Mouse (Mus musculus): ENCODE data around the gene Dapk1.

Gene Dapk1

GRCm38 (mm10) chr13:60737632-60738324 lies 136.0 kb downstream of the Dapk1 start:
- DNase-seq (ENCODE audit: low spot score in 2 of 2): no peak

DNA sequence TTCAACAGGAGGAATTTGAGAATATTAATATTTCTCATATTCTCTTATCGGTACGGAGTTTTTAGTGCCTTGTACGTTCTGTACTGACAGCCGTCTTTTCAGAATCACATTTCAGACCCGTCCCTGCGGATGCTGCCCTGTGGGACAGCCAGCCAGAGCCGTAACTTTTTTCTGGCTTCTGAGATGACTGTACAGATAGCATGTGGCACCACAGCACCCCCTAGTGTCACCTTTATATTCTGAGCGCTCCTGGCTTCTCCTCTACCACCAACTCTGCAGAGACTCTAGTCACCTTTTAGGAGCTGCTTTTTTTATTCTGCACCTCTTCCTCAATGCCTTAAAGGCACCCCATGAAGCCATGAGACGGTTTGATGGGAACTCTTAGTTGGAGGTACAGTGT lies 136.7 kb downstream of the Dapk1 start:
- peak; percentile 57 to 79 for DNase-seq (ENCODE audit: low spot score in 2 of 2)

DNA sequence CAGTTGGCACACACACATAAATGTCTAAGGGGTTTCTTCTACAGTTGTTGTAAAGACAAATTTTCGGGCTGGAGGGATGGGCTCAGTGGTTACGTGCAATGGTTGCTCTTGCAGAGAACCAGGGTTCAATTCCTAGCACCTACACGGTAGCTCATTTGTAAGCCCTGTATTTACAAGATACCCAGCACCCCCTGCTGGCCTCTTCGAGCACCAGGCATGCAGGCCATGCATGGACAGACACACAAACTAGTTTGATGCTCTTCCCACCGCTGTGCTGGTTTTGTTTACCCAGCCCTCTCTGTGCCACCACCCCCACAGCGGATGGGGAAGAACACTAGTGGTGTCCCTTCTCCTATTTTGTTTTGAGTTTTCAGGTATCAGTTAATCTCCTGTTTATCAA lies 138.5 kb downstream of the Dapk1 start:
- no peak for DNase-seq (ENCODE audit: low spot score in 2 of 2)

DNA sequence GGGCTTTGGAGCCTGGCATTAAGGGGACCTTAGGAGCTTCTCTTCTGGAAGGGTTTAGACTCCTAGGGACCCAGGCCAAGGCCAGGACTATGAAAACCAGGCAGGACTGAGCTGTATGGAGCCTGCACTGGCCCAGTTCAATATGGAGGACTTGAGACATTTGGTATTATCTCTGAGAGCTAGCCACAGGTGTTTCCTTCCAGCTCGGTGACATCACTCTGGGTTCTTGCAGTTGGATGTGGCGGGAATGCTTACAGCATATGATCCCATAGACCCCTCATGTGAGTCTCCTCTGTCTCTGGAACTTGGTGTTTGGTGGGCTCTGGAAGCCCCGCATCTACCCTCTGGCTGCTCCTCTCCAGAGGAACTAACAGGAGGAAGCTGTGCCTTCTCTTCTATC lies 140.9 kb downstream of the Dapk1 start:
- no peak for DNase-seq (ENCODE audit: low spot score in 2 of 2)

DNA sequence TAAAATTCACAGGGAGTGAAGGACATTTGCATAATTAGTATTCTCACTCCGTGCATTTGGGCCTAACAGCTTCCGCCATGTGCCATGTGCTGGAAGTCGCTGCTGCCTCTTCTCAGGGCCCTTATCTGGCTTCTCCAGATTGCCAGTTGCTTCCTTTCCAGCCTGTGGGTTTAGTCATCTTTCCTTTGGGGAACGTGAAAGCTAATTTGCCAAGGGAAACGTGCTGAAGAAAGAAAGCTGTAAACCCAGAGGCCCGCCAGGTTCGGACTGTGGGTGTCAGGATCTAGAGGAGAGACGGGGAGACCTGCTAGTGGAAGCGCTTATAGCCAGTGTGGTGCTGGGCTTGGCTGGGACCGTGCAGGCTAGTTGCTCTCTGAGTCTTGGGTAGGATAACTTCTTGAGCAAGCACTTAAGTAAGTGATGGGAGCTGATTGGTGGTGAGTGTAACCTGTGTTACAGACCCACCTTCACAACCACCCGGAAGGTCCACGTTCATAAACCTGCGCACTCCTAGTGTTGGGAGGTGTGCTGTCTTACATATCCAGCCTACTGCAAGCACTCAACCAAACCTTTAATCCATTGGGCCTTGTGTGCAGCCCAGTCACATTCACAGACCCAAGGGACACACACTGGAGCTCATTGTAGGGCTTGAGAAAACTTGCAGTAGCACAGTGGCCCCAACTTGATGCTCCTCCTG lies 141.8 kb downstream of the Dapk1 start:
- DNase-seq (ENCODE audit: low spot score in 2 of 2): no peak

GRCm38 (mm10) chr13:60744078-60744460 lies 142.3 kb downstream of the Dapk1 start:
- DNase-seq (ENCODE audit: low spot score in 2 of 2): peak; percentile 85 to 86

- no peak for DNase-seq (ENCODE audit: low spot score in 2 of 2)
These were observed 143.0 kb downstream of the Dapk1 start for GRCm38 (mm10) chr13:60744736-60745135.

- DNase-seq (ENCODE audit: low spot score in 2 of 2): no peak
These were observed 143.6 kb downstream of the Dapk1 start for GRCm38 (mm10) chr13:60745358-60745757.

- no peak for DNase-seq (ENCODE audit: low spot score in 2 of 2)
These were observed 144.5 kb downstream of the Dapk1 start for GRCm38 (mm10) chr13:60746271-60746670.

DNA sequence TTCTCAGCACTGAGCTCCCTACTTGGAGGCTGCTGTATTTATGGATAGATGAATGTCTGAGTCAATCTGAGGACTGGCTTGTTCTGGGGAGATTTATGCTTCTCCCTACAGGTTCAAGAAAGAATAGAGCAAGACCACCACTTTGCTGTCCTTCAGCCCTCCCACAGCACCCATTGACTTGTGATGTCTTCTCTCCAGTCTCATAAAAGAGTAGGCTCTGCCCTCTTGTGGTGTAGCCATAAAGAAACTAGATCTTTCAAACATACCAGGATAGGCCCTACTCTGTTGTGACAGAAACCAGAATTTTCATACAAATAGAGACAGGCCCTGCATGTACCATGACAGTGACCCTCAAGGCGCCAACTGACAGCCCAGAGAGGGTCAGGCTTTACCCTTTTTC lies 145.5 kb downstream of the Dapk1 start:
- DNase-seq (ENCODE audit: low spot score in 2 of 2): no peak

DNA sequence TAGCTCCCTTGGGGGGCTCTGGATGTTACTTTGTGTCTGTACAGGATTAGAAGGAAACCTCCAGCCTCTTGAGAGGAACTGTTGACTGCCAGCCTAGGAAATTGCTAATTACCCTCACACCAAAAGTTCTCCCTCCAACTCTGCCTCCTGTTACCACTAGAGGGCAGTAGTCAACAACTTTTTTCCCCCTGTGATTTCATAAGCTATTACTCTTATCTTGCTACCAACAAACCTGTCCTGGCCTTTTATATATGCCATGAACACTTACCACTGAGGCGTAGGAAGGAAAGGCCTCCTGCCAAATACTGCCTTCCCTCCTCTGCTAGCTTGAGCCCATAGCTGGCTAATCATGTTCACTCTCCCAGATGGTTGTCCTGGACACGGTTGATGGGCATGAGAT lies 146.8 kb downstream of the Dapk1 start:
- no peak for DNase-seq (ENCODE audit: low spot score in 2 of 2)

- DNase-seq (ENCODE audit: low spot score in 2 of 2): no peak
These were observed 149.2 kb downstream of the Dapk1 start for GRCm38 (mm10) chr13:60750930-60751329.

DNA sequence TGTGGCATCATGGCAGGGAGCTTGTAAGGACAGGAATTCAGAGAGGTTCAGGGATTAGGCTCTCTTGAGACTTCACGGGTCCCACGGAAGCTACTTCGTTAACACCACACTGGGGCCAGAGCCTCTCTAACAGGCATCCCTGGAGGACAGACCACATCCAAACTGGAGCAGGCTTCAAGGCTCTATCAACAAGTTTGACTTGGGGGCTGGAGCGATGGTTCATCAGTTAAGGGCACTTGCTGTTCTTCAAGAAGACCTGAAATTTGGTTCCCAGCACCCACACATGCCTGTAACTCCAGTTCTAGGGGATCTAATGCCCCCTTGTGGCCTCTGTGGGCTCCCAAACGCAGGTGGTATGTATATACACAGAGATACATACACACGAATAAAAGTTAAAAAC lies 151.5 kb downstream of the Dapk1 start:
- no peak for DNase-seq (ENCODE audit: low spot score in 2 of 2)

DNA sequence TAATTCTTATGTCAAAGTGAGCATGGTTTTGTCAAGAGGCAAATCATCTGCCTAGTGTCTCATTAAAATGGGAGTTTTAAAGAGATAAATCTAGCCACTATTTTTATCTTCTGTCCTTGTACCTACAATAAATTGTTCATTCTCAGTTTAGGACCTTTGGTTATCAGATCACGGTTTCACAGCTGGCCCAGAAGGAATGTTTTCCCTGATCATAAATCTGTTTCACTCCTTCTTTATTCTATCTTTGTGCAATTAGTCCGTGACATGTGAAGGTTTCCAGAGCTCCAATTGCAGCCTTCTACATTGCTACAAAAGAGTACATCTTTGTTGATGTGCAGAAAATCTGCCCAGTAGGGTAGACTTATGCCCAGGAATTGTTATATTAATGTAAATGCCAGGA lies 153.5 kb downstream of the Dapk1 start:
- no peak for DNase-seq (ENCODE audit: low spot score in 2 of 2)

- DNase-seq (ENCODE audit: low spot score in 2 of 2): no peak
These were observed 155.5 kb downstream of the Dapk1 start for GRCm38 (mm10) chr13:60757292-60757691.

- peak in 1 of 2 experiments; percentile 62 for DNase-seq (ENCODE audit: low spot score in 2 of 2)
These were observed 157.4 kb downstream of the Dapk1 start for GRCm38 (mm10) chr13:60759136-60759535.

GRCm38 (mm10) chr13:60760392-60760791 lies 158.6 kb downstream of the Dapk1 start:
- no peak for DNase-seq (ENCODE audit: low spot score in 2 of 2)

- DNase-seq (ENCODE audit: low spot score in 2 of 2): no peak
These were observed 159.4 kb downstream of the Dapk1 start for GRCm38 (mm10) chr13:60761161-60761560.

DNA sequence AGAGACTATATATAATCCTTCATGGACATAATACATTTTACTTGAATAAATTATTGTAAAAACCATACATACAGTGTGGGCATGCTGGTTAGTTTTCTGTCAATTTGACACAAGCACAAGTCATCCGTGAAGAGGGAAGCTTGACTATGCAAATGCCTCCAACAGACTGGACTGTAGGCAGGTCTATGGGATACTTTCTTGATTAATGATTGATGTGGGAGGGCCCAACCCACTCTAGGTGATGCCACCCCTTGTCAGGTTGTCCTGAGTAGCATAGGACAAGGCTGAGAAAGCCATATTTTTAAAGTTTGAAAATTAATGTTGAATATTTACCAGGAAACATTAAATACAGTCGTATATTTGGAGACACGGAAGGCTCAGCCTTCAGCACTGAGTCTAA lies 178.8 kb downstream of the Dapk1 start:
- no peak for DNase-seq (ENCODE audit: low spot score in 2 of 2)

DNA sequence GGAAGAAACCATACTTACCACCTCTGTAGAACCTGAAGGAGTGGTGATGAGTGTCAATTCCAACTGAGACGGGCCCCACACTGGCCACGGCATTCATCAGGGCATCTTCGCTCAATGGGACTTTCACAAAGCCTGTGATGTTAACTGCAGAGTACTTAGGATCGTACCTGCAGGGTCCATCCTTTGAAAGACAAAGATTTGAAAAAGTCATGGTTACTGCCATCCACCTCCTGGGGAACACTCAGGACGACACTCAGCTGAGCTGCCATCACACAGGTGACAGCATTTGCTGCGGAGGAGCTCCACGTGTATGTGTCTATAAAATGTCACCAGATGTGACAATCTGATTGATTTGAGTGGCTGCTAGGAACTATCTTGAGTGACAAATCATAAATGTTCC lies 181.6 kb downstream of the Dapk1 start:
- DNase-seq (ENCODE audit: low spot score in 2 of 2): no peak

GRCm38 (mm10) chr13:60786264-60786663 lies 184.5 kb downstream of the Dapk1 start, which contains the start of gene BC051665:
BC051665 (minus strand) TSS chr13:60786364.
- DNase-seq (ENCODE audit: low spot score in 2 of 2): no peak

GRCm38 (mm10) chr13:60789466-60789865 lies 187.7 kb downstream of the Dapk1 start:
- no peak for DNase-seq (ENCODE audit: low spot score in 2 of 2)

GRCm38 (mm10) chr13:60802749-60803148 lies 201.0 kb downstream of the Dapk1 start, which contains the start of gene Ctsll3:
Ctsll3 (minus strand) TSS chr13:60802849.
- no peak for DNase-seq (ENCODE audit: low spot score in 2 of 2)

All from frontal cortex, postnatal 36 days (tissue).